Mouse (Mus musculus): ENCODE data around the gene Fam104a.
A peak's percentile ranks its signal among the peaks of the same experiment; 100 is the strongest.

Gene Fam104a

DNA sequence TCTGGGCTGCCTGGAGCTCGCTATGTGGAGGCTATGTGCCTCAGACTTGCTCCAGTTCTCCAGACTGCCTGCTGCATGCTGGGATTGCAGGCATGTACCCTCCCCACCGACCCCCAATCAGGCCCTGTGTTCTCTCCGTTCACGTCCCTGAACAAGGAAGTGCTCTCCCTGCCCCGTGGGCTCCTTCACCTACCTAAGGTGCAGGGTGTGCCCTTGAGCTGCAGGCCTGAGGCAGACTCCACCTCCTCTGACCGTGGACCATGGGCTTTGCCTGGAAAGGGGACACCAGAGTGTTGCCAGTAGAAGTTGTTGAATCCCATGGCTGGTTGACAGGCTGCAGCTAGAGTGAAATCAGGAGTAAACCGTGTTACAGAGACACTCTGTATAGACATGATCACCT lies 15.7 kb upstream of the Fam104a start:
- DNase-seq (ENCODE audit: low spot score) = no peak

DNA sequence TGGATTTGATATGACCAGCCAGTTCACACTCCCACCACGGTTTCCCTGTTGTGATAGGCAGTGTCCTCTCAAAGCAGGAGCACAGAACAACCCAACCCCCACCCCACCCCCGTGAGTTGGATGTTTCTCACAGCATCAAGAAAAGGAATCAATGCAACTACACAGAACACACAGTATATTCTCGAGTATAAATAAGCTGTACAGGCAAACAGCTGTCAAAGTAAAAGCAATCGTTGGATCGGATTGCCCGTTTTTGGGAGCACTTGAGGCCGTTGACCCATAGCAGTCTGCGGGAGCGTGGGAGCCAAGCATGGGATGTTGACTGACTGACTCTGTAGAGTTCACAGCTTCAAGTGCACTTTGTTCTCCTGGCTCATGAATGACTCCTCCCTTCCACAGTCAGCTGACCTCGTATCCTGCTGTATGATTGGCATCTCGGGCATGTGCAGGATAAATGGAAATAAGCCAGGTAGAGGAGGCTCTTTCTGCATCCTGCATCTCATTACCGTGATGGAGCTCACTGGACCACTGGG lies 14.1 kb upstream of the Fam104a start:
- DNase-seq (ENCODE audit: low spot score) = no peak

DNA sequence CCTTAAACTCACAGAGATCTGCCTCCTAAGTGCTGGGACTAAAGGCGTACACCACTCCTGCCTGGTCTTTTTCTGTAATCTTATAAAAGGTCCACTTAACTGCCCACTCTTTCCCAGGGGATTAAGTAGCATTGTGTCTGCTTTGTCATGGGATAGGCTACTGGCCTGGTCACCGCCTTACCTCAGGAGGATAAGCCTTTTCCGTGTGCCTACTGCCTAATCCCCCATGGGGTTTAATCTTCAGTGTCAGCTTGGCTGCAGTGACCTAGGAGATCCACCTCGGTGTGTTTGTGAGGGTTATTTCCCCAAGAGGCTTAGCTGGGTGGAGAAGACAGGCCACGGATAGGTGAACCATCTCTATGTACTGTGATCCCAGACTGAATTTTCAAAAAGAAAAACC lies 13.6 kb upstream of the Fam104a start:
- no peak for DNase-seq (ENCODE audit: low spot score)

DNA sequence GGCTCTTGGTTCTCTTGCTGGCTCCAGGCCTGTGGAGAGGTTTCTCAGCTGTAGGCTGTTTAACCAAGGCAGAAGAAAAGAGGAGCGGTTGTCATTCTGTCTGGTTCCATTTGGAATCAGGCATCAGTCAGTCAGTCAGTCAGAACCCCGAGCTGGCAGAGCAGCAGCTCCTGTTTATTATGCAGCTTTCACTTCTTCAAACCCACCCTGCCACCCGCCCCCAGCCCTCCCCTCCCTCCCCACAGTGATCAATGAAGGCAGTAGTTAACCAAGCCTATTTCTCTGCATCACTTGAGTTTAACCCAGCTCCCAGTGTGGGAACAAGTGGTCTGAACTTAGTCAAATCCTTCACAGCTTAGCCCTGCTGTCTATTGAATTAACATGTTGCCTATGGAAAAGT lies 7.9 kb upstream of the Fam104a start:
- DNase-seq (ENCODE audit: low spot score) = no peak

DNA sequence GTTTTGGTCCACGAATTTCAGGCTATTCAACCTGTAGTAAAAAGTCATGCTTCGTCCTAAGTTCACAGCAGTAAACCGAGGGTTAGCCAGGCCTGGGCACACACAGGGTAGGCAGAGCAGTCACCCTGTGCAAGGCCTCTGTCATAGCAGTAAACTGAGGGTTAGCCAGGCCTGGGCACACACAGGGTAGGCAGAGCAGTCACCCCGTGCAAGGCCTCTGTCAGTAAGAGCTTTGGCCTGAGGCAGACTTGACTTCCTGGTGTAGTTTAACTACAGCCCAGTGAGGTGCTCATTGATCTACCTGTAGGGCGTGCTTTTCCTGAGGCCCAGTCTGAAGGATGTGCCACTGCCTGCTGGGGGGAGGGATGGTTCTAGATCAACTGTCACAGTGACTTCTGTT lies 7.4 kb upstream of the Fam104a start:
- DNase-seq (ENCODE audit: low spot score) = no peak

DNA sequence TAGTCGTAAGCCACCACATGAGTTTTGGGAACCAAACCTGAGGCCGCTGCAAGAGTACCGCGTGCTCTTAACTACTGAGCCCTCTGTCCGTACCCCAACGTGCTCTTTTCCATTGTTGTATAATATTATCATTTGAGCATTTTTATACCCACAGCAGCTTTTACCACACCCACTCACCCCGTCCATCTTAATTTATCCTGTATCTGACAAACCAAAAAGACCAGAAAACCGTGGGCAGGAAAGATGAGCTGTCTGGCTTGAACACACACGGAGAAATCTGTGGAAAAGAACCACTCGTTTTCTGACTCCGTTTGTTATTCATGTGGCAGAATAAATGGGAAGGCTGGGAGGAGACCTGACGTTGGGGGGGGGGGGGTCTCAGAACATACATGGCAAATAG lies 6.6 kb upstream of the Fam104a start:
- no peak for DNase-seq (ENCODE audit: low spot score)

DNA sequence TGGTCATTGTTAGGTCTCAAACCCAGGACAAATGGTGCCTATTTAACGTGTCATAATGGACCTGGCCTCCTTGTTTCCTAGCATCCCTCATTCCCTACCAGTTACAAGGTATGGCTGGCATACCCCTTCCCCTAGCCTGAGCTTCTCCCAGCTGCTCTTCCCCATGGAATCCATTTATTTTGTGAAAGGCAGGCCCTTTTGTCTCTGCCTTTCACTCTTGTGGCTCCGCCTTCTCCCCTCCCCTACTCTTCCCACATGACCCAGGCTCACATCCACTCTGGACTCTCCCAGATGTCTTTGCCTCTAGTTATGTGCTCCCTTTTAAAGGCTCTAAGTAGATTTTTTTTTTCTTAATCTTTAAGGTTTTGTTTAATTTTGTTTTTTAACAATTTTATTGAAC lies 3.1 kb upstream of the Fam104a start:
- no peak for DNase-seq (ENCODE audit: low spot score)

DNA sequence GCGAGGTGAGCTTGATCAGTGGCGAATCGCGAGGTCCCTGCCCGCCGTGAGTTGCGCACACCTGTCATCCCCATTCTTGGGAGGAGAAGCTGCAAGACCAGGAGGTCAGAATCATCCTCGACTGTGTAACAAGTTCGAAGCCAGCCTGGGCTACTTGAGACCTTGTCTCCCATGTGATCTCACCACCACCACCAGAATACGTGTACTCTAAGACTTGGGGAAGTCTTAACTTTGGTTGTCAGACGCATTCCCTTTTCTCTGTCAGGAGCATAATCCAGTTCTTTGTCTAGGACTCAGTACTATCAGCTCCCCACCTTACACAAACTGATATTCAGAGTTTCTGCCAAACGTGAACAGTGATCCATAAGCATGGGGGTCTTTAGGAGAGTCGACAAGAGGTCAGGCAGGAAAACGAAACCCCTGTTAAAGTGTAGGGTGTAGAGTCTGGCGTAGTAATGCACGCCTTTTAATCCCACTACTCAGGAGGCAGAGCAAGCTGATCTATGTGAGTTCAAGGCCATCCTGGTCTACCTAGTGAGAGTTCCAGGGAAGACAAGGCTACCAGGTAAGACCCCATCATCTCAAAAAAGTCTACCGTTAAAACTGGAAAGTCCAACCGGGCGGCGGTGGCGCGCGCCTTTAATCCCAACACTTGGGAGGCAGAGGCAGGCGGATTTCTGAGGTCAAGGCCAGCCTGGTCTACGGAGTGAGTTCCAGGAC lies 912 bp upstream of the Fam104a start:
- DNase-seq (ENCODE audit: low spot score) = no peak

DNA sequence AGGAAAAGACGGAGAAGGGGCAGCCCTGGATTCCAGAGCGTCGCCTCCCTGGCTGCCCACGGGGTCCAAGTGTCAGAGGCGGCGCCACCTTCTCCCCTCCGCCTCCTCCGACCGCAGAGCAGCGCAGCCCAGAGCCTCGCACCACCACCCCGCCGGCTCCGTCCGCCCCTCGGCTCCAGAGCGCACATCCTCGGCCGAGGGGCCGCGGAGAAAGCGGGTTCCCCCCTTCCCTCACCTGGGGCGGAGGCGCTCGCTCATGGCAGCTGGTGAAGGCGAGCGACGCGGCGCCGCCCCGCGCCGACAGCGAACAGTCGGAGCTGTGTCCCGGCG lies 363 bp downstream of the Fam104a start:
- no peak for DNase-seq (ENCODE audit: low spot score)

DNA sequence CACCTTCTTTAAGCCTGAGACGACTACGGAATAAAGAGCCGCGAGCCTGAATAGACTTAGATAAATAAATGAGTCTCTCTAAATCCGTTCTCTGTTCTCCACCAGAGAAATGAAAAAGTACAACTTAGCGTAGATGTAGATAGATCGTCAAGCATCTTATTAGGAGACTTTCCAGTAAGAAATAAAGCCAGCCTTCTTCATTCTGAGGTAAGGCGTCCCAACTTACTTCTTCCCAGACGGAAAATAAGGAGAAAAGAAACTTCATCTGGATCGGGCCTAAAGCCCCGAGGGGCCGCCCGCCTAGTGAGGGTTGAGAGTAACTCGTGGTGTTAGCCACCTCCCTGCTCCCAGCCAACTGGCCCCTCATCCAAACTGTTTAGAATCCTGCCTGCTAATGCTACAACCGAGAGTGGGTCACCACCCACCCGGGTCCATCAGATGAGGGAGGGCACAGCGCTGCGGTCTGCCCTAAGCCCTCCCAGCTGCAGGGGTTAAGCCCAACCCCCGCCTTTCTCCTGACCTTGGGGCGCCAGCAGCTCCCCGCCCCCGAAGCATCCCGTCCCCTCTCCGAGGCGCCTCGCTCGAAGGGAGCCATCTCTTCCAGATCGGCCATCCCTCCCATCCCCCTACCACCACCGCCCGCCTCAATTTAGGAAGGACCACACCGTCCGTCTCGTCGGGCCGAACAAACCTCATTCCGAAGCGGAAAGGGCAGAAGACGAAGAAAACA lies 893 bp downstream of the Fam104a start:
- peak; percentile 83 for DNase-seq (ENCODE audit: low spot score)

DNA sequence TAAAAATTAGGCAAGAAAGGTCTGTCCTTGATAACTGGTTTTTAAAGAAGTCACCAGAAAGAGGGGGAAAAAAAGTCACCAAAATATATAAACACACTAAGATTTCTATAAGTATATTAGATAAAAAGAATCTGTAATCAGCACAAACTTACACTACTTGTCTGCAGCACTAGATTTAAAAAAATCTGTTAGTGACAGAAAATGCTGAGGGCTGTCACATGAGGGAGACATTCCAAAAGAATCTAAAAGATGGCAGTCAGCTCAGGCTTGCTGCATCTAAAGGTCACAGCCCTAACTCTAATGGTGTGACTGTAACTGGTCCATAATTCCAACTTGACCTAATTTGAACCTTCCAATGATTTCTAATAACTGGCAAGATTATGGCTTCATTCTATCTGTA lies 2.0 kb downstream of the Fam104a start:
- DNase-seq (ENCODE audit: low spot score) = no peak

DNA sequence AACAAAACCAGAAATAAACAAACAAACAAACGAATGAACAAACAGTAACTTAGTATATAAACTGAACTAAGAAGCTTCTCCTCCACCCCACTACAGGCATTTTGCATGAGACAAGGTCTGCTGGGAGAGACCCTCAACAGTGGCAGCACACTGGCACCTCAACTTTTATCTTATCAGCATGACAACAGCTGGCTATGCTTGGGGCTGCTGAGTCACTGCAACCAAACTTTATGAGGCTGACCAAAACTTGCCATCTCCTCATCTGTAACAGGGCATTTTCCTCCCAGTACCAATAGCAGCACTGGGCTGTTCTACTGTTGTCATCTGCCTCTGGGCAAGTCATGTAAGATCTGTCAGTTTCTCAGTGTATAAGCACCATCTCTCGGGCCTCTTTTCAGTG lies 3.0 kb downstream of the Fam104a start:
- DNase-seq (ENCODE audit: low spot score) = no peak

DNA sequence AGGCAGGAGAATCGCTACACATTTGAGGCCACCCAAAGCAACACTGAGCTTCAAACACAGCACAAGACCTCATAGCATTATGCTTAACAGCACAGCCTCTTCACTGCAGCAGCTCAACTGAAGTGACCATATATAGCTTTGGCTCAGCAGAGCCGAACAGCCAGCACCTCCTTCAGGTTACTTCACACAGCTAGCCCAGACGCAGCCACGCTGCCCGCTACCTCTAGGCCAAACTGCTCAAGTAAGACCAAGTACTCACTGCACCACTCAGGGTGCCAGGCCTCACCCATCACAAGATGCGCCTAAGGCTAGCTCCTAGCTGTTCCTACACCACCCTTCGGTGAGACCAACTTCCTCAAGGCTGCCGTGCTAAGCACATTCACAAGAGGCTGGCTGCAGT lies 5.6 kb downstream of the Fam104a start:
- no peak for DNase-seq (ENCODE audit: low spot score)

DNA sequence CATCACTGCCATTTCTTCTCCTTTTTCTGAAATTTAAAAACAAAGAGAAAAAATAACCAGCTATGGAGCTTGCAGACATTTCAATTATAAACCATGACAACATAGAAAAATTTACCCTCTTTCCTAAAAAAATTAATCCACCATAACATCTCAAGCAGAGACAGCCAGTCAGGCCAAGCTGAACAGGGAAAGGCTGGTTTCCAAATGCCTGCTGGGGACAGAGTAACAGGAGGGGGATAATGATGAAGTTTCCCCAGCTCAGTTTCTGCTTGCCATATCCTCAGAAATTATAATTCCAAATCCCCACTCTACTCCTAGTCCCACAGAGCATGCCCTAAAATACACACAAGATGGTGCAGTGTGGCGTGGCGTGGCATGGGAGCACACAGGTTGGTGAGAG lies 6.6 kb downstream of the Fam104a start:
- no peak for DNase-seq (ENCODE audit: low spot score)

DNA sequence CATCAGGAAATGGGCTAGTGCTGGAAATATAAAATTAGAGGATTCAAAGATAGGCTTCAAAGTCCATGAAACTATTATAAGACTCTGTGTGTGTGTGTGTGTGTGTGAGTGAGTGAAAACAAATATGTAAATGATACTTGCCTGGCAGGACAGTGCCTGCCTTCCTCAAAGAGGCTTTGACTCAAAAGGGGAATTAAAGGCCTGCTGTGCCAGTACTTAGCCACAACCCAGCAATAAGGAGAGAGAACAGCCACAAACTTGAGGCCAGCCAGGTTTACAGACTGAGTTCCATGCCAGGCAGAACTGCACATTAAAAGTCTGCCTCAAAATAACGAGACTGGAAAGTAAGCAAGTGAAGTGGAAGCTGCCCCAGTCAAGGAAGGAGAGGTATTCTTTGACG lies 7.1 kb downstream of the Fam104a start:
- no peak for DNase-seq (ENCODE audit: low spot score)

DNA sequence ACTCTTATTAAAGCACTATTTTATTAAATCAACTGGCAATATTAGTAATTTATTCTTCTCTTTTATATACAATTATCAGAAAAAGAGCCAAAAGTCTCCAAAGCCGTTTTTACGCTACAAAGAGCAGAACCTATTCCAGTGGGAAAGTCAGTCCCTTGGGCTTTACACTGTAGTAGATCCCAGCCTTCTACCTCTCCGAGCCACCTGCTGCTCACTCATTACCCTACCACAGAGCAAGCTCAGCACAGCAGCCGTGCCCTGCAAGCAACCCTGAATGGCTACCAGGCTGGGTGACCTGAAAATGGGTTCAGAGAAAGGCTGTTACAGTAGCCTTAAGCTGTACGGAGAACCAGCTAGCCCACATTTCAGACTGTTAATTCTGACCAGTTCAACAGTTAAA lies 9.4 kb downstream of the Fam104a start:
- no peak for DNase-seq (ENCODE audit: low spot score)

DNA sequence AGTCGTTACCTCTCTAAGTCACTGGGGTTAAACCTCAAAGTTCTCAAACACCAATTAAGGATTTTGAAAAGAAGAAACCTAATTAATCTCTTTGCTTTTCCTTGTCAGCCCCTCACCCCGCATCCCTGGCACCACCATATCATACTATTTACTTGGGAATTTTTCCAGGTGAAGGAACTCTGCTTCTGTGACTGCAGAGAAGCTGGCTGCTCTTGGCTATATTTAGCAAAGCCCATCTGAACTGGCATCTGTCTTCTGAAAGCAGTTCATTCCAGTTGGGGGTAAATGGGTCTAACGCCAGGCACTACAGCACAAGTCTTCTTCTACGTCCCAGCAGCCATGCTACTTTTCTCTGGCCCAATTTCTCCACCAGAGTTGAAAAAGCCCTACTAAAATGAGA lies 10.3 kb downstream of the Fam104a start:
- DNase-seq (ENCODE audit: low spot score) = no peak

DNA sequence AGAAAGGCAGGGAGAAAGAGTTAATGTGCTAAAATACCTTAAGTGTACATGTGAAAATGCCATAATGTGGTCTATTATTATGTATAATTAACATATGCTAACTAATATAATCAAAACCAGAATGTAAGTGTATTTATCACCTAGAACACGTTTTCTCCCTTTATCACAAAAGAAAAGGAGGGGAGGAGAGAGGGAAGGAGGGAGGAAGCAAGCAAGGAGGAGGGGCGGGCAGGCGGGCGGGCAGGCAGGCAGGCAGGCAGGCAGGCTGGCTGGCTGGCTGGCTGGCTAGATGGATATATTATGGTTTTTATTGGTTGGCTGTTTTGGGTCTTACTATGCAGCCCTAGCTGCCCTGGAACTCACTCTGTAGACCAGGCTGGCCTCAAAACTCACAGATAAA lies 14.2 kb downstream of the Fam104a start:
- DNase-seq (ENCODE audit: low spot score) = no peak

DNA sequence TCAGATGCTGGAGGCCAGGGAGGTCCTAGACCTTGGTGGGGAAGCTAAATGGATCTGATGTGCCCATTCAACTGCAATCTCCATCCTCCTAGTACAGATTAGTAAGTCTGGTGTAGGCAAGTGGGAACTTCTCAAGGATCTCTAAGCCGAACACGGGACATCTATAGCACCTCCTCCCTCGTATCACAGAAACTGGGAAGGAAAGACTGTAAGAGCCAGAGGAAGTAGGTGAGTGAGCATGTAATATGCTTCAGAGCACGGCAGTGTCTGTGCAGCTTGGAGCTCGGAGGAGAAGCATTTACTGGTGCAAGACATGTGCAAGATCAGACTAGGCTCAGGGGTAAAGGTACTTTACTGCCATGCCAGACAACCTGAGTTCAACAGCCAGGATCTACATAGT lies 15.1 kb downstream of the Fam104a start:
- no peak for DNase-seq (ENCODE audit: low spot score)

DNA sequence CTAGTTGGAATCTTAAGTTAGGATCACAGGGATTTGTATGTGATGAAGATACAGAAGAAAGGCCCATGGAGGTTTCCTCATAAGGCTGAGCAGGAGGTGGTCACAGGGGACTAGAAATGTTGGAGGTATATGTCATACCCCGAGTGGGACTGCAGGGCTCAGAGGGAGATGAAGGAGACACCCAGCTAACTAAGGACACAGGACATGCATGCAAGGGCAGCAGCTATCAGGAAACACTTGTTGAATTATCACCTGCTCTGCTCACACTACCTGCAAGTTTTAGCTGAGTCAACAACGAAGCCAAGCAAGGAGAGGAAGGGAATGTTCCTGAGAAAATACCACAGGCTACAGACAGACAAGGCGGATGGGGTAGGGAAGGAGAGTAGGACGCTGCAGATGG lies 16.3 kb downstream of the Fam104a start:
- no peak for DNase-seq (ENCODE audit: low spot score)

DNA sequence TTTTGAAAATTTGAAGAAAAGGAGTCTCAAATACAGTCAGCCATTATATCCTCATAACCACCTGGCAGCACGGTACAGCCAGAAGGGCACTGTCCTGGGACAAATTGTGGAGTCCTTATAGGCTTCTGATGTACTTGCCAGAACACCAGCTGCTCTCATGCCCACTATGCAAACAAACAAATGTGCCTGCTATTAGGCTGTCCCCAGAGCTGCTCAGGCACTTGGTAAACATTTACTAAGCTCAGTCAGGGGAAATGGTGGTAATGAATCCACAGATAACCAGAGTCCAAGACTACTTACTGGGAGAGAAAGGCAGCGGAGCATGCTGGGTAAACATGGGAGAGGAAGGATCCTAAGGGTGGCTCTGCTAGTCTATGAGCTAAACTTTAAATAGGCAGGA lies 16.8 kb downstream of the Fam104a start:
- DNase-seq (ENCODE audit: low spot score) = no peak

DNA sequence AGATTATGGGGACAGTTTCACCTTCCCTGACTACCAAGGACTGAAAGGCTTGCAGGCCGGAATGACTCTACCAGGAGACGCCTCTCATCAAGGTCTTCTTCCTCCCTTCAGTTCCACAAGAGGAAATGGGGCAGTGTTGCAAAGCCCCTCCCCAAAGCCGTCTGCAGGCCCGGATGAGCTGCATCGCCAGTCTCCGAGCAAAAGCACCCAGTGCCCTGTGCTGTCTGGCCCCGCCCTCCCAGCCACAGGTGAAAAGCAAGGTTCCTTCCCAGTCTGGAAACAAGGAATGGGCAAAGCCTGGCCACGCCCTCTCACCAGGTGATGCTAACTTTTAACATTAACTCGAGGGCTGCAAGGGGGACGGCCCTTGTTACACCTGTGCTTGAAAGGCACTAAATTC lies 17.3 kb downstream of the Fam104a start:
- no peak for DNase-seq (ENCODE audit: low spot score)

DNA sequence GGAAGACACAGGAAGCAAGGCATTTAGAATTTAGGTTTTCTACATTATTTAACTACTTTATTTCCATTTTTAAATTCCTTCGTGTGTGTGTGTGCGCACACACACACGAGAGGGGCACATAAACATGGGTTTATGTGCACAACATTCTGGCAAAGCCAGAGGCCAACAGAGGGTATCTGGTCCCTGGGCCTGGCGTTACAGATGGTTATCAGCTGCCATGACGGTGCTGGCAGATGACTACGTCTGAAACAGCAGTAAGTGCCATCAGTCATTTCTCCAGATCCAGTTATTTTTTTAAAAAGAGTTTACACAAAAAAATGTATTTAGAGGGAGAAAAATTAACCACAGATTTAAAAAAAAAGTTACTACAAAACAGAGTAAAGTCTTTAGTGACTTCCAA lies 17.8 kb downstream of the Fam104a start:
- no peak for DNase-seq (ENCODE audit: low spot score)

DNA sequence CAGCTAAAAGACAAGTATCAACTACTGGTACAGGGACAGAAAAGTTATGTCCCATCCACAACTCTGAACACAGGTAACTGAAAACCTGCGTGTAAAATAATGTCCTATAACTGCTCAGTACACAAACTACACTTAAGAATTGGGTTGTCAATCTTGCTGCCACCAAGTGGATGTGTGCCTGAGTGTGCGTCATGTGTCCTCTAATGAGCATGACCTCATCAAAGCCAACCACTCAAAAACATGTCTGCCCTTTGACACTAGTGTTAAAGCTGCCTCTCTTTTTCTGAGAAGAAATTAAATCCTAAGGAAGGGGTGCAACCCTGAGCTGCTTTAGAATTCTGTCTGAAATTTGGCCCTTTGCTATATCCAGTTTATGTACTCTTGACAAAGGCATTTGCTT lies 19.7 kb downstream of the Fam104a start:
- DNase-seq (ENCODE audit: low spot score) = no peak
